Mouse (Mus musculus) hindbrain, embryonic 13.5 days (tissue): ENCODE results near the gene Gstm5. TPM values are rescaled to one million over a fixed set of nuclear protein-coding genes. Genes with fewer than 3 reads are reported as not detected.

Experiments
- ATAC-seq: fragments of 200-750 bp; cut with Nextera tagmentation; 2 replicates; pipeline ENCODE4 v1.8.0; 2017; ENCODE audit warnings: moderate TSS enrichment; ENCODE audit not compliant: low FRiP score
- H3K27ac ChIP-seq: fragments of 300-500 bp; sonication (generic); 2 replicates; pipeline ENCODE4 v1.5.1; 2015; ENCODE audit warnings: inconsistent platforms, mild to moderate bottlenecking, moderate library complexity
- H3K27me3 ChIP-seq: fragments of 300-500 bp; sonication (generic); 2 replicates; pipeline ENCODE4 v1.6.1; 2015; ENCODE audit warnings: mild to moderate bottlenecking, inconsistent platforms
- H3K36me3 ChIP-seq: fragments of 300-500 bp; sonication (generic); 2 replicates; pipeline ENCODE4 v1.6.1; 2015; ENCODE audit warnings: mild to moderate bottlenecking, inconsistent platforms
- H3K4me1 ChIP-seq: fragments of 300-500 bp; sonication (generic); replicated peaks from 2 replicates; pipeline ENCODE4 v1.6.1; 2015; ENCODE audit warnings: inconsistent platforms
- H3K4me2 ChIP-seq: fragments of 300-500 bp; sonication (generic); 2 replicates; pipeline ENCODE4 v1.6.1; 2015; ENCODE audit warnings: inconsistent platforms, mild to moderate bottlenecking, moderate library complexity
- H3K4me3 ChIP-seq: fragments of 300-500 bp; sonication (generic); 2 replicates; pipeline ENCODE4 v1.5.1; 2015; ENCODE audit warnings: mild to moderate bottlenecking, inconsistent platforms
- H3K9ac ChIP-seq: fragments of 300-500 bp; sonication (generic); 2 replicates; pipeline ENCODE4 v1.6.1; 2015; ENCODE audit warnings: mild to moderate bottlenecking, inconsistent platforms
- H3K9me3 ChIP-seq: fragments of 300-500 bp; sonication (generic); 2 replicates; pipeline ENCODE4 v1.6.1; 2016; ENCODE audit warnings: inconsistent platforms
- WGBS: fragments of 180-500 bp; shearing (Covaris S2); methylation state at CpG from one replicate; pipeline ENCODE4 v1.1.7; 2015; 5-methylcytosine and 5-hydroxymethylcytosine counted together
- polyA plus RNA-seq: library from polyadenylated mRNA; unstranded; fragments of >200 nt; fragmentation: Nextera tagmentation; extraction: Ambion mirVana; gene quantifications from 2 replicates; pipeline ENCODE4 v1.2.1, GENCODE M21; 2015

Gene Gstm5
- polyA plus RNA-seq, 1 experiment from 2014 or later: 243 TPM

DNA sequence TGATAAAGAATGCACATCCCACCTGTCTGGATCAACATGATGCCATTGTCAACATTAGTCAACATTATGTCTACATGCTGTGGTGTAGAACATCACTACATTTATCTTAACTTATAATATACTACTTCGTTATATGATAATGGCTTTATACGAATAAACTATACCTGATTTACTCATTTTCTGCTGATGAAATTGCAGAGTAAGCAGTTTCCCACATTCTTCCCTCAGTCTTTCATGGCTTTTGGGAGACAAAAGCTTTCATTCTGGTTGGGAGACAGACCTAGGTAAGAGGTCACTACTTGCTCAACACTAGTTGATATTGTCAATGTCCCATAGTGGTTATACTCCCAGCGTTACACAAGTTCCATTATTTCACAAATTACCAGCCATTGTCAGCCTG is 29.7 kb downstream of the Gstm5 start:
- Histone ChIP-seq H3K9me3 (no peaks in the 10 kb centered on the region), H3K27me3 (no peaks in the 10 kb centered on the region), H3K9ac (no peak overlapping the region), H3K36me3 (no peaks in the 10 kb centered on the region), H3K4me3 (no peak overlapping the region), H3K4me1 (peaks cover 25% of the 10 kb centered on the region), H3K27ac (no peak overlapping the region), H3K4me2 (no peak overlapping the region)
- ATAC-seq: no peak
- 90% methylated on average over 3 of the region's 3 CpGs for WGBS

DNA sequence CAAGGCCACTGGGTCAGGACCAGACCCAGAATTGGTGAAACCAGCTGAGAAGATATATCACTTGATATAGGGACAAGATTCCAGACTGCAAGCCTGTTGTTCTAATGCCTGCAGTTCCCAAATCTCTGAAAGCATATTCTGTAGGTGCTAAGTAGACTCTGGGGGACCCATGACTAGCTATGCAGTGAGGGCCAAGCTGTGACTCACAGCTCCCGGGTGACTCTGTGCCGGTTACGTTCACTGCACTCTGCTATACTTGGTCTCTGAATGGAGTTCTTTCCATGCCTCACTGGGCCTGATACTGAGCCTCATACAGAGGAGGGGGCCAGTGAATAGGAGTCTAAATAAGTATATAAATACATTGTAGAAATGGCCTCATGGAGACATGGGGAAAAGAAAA is 32.2 kb downstream of the Gstm5 start:
- H3K27me3 ChIP-seq: no peaks in the 10 kb centered on the region
- no peaks in the 10 kb centered on the region for H3K9me3 ChIP-seq
- peaks cover 43% of the 10 kb centered on the region for H3K4me1 ChIP-seq
- no peaks in the 10 kb centered on the region for H3K36me3 ChIP-seq
- H3K4me2 ChIP-seq: no peak overlapping the region
- no peak overlapping the region for H3K9ac ChIP-seq
- ATAC-seq: no peak
- H3K27ac ChIP-seq: no peak overlapping the region
- no peak overlapping the region for H3K4me3 ChIP-seq
- 63% methylated on average over 3 of the region's 3 CpGs for WGBS

DNA sequence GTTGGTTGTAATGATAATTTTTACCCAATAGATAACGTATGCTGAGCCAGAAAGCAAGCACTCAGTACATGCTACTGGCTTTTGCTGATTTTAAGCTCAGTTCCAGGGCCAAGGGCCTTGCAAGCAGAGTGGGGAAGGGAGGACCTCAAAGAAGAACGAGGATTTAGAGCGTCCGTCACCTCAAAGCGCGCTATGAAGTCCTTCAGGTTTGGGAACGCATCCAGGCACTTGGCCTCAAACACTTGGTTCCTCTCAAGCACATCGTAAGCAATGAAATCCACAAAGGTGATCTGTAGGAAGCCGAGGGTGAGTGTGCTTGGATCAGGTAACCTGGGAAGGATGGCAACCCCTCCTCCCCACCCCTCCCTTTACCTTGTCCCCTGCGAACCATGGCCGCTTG is 33.1 kb downstream of the Gstm5 start:
- WGBS: 88% methylated on average over 11 of the region's 11 CpGs
- H3K9me3 ChIP-seq: no peaks in the 10 kb centered on the region
- no peak overlapping the region for H3K4me2 ChIP-seq
- H3K27me3 ChIP-seq: no peaks in the 10 kb centered on the region
- H3K4me3 ChIP-seq: no peak overlapping the region
- no peaks in the 10 kb centered on the region for H3K36me3 ChIP-seq
- H3K9ac ChIP-seq: no peak overlapping the region
- H3K27ac ChIP-seq: no peak overlapping the region
- ATAC-seq: no peak
- H3K4me1 ChIP-seq: peaks cover 43% of the 10 kb centered on the region

GRCm38 (mm10) chr3:107929243-107929642 is 33.6 kb downstream of the Gstm5 start:
- ATAC-seq: no peak
- 84% methylated on average over 4 of the region's 4 CpGs for WGBS

GRCm38 (mm10) chr3:107929731-107930130 is 34.1 kb downstream of the Gstm5 start:
- no peak for ATAC-seq
- H3K4me3 ChIP-seq: no peak overlapping the region
- 89% methylated on average over 4 of the region's 4 CpGs for WGBS
- 0 out of 2 replicates have a peak, but pooled peaks cover 4% of the 10 kb centered on the region for H3K27me3 ChIP-seq
- H3K4me2 ChIP-seq: no peak overlapping the region
- no peaks in the 10 kb centered on the region for H3K9me3 ChIP-seq
- no peak overlapping the region for H3K9ac ChIP-seq
- H3K27ac ChIP-seq: no peak overlapping the region
- H3K4me1 ChIP-seq: peaks cover 43% of the 10 kb centered on the region
- H3K36me3 ChIP-seq: no peaks in the 10 kb centered on the region

More at GRCm38 (mm10) chr3:107929243-107929642, 33.6 kb downstream of the Gstm5 start:
- Histone ChIP-seq H3K27me3 (0 out of 2 replicates have a peak, but pooled peaks cover 4% of the 10 kb centered on the region), H3K4me2 (no peak overlapping the region), H3K9me3 (no peaks in the 10 kb centered on the region), H3K4me3 (no peak overlapping the region), H3K9ac (no peak overlapping the region), H3K4me1 (peaks cover 43% of the 10 kb centered on the region), H3K36me3 (no peaks in the 10 kb centered on the region), H3K27ac (no peak overlapping the region)

- 53% methylated on average over 2 of the region's 2 CpGs for WGBS
- peaks cover 43% of the 10 kb centered on the region for H3K4me1 ChIP-seq
- H3K27ac ChIP-seq: peak overlapping the region; percentile 88
- peak overlapping the region; percentile 55 for H3K9ac ChIP-seq
- H3K27me3 ChIP-seq: 0 out of 2 replicates have a peak, but pooled peaks cover 4% of the 10 kb centered on the region
- no peaks in the 10 kb centered on the region for H3K9me3 ChIP-seq
- peak overlapping the region; percentile 31 for H3K4me3 ChIP-seq
- H3K36me3 ChIP-seq: no peaks in the 10 kb centered on the region
- ATAC-seq: no peak
- peak overlapping the region; percentile 50 for H3K4me2 ChIP-seq
Measured at GRCm38 (mm10) chr3:107931134-107931533, 35.5 kb downstream of the Gstm5 start.

- 2% methylated on average over 10 of the region's 10 CpGs for WGBS
- peak within 1 kb of the TSS; percentile 88 for H3K27ac ChIP-seq
- peak within 1 kb of the TSS; percentile 31 for H3K4me3 ChIP-seq
- peaks cover 43% of the 10 kb centered on the region for H3K4me1 ChIP-seq
- no peaks in the 10 kb centered on the region for H3K36me3 ChIP-seq
- peak within 1 kb of the TSS; percentile 55 for H3K9ac ChIP-seq
- peak; percentile 96 for ATAC-seq
- 0 out of 2 replicates have a peak, but pooled peaks cover 4% of the 10 kb centered on the region for H3K27me3 ChIP-seq
- H3K4me2 ChIP-seq: peak within 1 kb of the TSS; percentile 50
- no peaks in the 10 kb centered on the region for H3K9me3 ChIP-seq
Measured at GRCm38 (mm10) chr3:107931670-107932069, 36.0 kb downstream of the Gstm5 start, which contains the start of gene Gstm7. TSS of gene Gstm7 (minus strand) at chr3:107931817.

- Histone ChIP-seq H3K36me3 (no peaks in the 10 kb centered on the region), H3K4me1 (peaks cover 43% of the 10 kb centered on the region), H3K27ac (peak overlapping the region; percentile 46; the same call in 1 of the 2 replicates), H3K4me3 (no peak overlapping the region), H3K9ac (no peak overlapping the region), H3K9me3 (no peaks in the 10 kb centered on the region), H3K4me2 (no peak overlapping the region), H3K27me3 (0 out of 2 replicates have a peak, but pooled peaks cover 4% of the 10 kb centered on the region)
- 63% methylated on average over 6 of the region's 6 CpGs for WGBS
- 0 out of 2 replicates have a peak, but pooled peaks have one; percentile 12 for ATAC-seq
Measured at GRCm38 (mm10) chr3:107932128-107932527, 36.5 kb downstream of the Gstm5 start.

- no peak for ATAC-seq
- no peaks in the 10 kb centered on the region for H3K9me3 ChIP-seq
- 95% methylated on average over 3 of the region's 3 CpGs for WGBS
Measured at GRCm38 (mm10) chr3:107935268-107935667, 39.6 kb downstream of the Gstm5 start.

GRCm38 (mm10) chr3:107935888-107936287 is 40.3 kb downstream of the Gstm5 start:
- no peak overlapping the region for H3K4me3 ChIP-seq
- no peak overlapping the region for H3K9ac ChIP-seq
- 0 out of 2 replicates have a peak, but pooled peaks cover 4% of the 10 kb centered on the region for H3K27me3 ChIP-seq
- no peaks in the 10 kb centered on the region for H3K9me3 ChIP-seq
- no peaks in the 10 kb centered on the region for H3K36me3 ChIP-seq
- ATAC-seq: no peak
- no peak overlapping the region for H3K27ac ChIP-seq
- WGBS: 64% methylated on average over 3 of the region's 3 CpGs
- no peak overlapping the region for H3K4me2 ChIP-seq
- peaks cover 27% of the 10 kb centered on the region for H3K4me1 ChIP-seq

More at GRCm38 (mm10) chr3:107935268-107935667, 39.6 kb downstream of the Gstm5 start:
- Histone ChIP-seq H3K27me3 (0 out of 2 replicates have a peak, but pooled peaks cover 4% of the 10 kb centered on the region), H3K4me2 (no peak overlapping the region), H3K9ac (no peak overlapping the region), H3K4me3 (no peak overlapping the region), H3K4me1 (peaks cover 28% of the 10 kb centered on the region), H3K27ac (no peak overlapping the region), H3K36me3 (no peaks in the 10 kb centered on the region)

GRCm38 (mm10) chr3:107939403-107939802 is 43.8 kb downstream of the Gstm5 start:
- no peaks in the 10 kb centered on the region for H3K9me3 ChIP-seq
- no peaks in the 10 kb centered on the region for H3K27me3 ChIP-seq
- WGBS: 53% methylated on average over 3 of the region's 3 CpGs
- H3K4me3 ChIP-seq: no peak overlapping the region
- no peak for ATAC-seq
- H3K4me1 ChIP-seq: peaks cover 32% of the 10 kb centered on the region
- H3K36me3 ChIP-seq: no peaks in the 10 kb centered on the region
- H3K9ac ChIP-seq: no peak overlapping the region
- no peak overlapping the region for H3K27ac ChIP-seq
- H3K4me2 ChIP-seq: no peak overlapping the region

GRCm38 (mm10) chr3:107939830-107940229 is 44.2 kb downstream of the Gstm5 start:
- no peak overlapping the region for H3K4me3 ChIP-seq
- H3K36me3 ChIP-seq: no peaks in the 10 kb centered on the region
- no peaks in the 10 kb centered on the region for H3K9me3 ChIP-seq
- WGBS: 62% methylated on average over 4 of the region's 4 CpGs
- H3K4me2 ChIP-seq: no peak overlapping the region
- H3K27ac ChIP-seq: no peak overlapping the region
- no peak for ATAC-seq
- H3K4me1 ChIP-seq: peaks cover 32% of the 10 kb centered on the region
- H3K27me3 ChIP-seq: no peaks in the 10 kb centered on the region
- H3K9ac ChIP-seq: no peak overlapping the region

- no peak for ATAC-seq
- Histone ChIP-seq H3K27ac (no peak overlapping the region), H3K9ac (no peak overlapping the region), H3K36me3 (no peaks in the 10 kb centered on the region), H3K4me3 (no peak overlapping the region), H3K4me2 (no peak overlapping the region), H3K4me1 (peaks cover 32% of the 10 kb centered on the region), H3K27me3 (no peaks in the 10 kb centered on the region), H3K9me3 (no peaks in the 10 kb centered on the region)
- 73% methylated on average over 7 of the region's 7 CpGs for WGBS
Measured at GRCm38 (mm10) chr3:107940524-107940923, 44.9 kb downstream of the Gstm5 start.
